ENCODE assay signal across 26 mouse cellular contexts in the genomic region with DNA sequence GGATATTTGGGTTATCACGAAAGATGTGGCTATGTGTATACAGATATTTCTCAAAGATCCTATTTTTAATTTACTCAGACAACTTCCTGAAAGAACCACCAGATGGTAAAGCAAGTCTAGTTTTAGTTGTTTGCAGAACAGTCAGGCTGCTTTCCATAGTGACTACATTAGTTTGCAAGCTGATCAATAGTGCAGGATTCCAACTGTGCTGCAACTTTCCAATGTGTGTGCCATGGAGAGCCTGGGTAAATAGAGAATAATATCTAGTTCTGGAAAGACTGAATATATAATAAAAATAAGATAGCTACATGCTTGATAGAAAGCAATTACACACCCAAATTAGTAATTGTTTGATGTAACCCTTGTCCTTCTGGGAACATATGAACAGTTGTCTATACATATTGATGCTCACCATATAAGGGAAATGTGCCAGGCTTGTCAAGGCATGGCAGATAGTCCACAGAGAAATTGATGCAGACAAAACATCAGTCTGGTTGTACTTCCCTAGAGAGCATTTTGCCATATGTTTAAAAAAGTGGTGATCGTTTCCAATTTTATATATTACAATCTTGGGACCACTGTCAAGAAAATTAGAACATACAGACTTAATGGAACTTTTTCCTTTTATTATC. TPM values are rescaled to one million over a fixed set of nuclear protein-coding genes. Genes with fewer than 3 reads are reported as not detected.
DNase-seq lines count a peak whose midpoint lies in the region; TF ChIP-seq lines count a peak whose summit lies in the region.
"Had no signal": no experiment of that assay in that cellular context is flagged by ENCODE, and none has a peak within 500 bp of the region (broad histone marks: within the 10 kb centered on the region; RNA-seq: fewer than 3 reads in every experiment).

No protein-coding gene starts in this region.

- intact Hi-C loops in gastrocnemius, adult 2 months (cut with DNase I), result no loop called here

- no peak overlapping the region for H3K27ac ChIP-seq in gastrocnemius, adult 2 months
- H3K27ac ChIP-seq: embryonic facial prominence, embryonic 10.5 days; embryonic facial prominence, embryonic 15.5 days; hindbrain, embryonic 12.5 days; hindbrain, postnatal 0 days; intestine, embryonic 15.5 days; midbrain, embryonic 12.5 days; neural tube, embryonic 13.5 days had no signal

- TF ChIP-seq CTCF in gastrocnemius, adult 2 months (IDR thresholded peaks at IDR 0.05), result no peak

- no peak overlapping the region for H3K4me3 ChIP-seq in gastrocnemius, adult 2 months
- H3K4me3 ChIP-seq: embryonic facial prominence, embryonic 10.5 days; embryonic facial prominence, embryonic 15.5 days; hindbrain, embryonic 12.5 days; intestine, embryonic 15.5 days; megakaryocyte, embryonic 14.5 days; midbrain, embryonic 12.5 days; myocyte; neural tube, embryonic 13.5 days had no signal

- DNase-seq in layer of hippocampus, adult 11-12 months (ENCODE audit: low spot score), result peak; percentile 8
- no peak for DNase-seq in layer of hippocampus, postnatal 10 days (ENCODE audit: low spot score in 2 of 2)
- DNase-seq in brain, adult 2 months (ENCODE audit: low read depth, low spot score), result peak; percentile 18
- DNase-seq in brain, embryonic 18.5 days (ENCODE audit: low read depth, low spot score), result peak; percentile 26
- peak; percentile 20 for DNase-seq in layer of hippocampus, adult 9-10 months (ENCODE audit: low spot score)
- no peak for DNase-seq in heart, postnatal 4 days
- DNase-seq in gastrocnemius, adult 2 months, result no peak
- DNase-seq: adrenal gland, postnatal 25 days; cerebellum, adult 8-10 months; cerebellum, postnatal 25 days; gastrocnemius, postnatal 36 days; heart, postnatal 14 days; kidney, adult 2 months; kidney, postnatal 36 days; lung, adult 18-20 months; lung, postnatal 4 days; thymus, postnatal 4 days had no signal

RNA-seq across cellular contexts. Expression of gene Lyplal1, which starts 50.7 kb away (rescaled TPM):
- 10 to 100 TPM; 14.7 to 16.3 TPM for total RNA-seq in layer of hippocampus, postnatal 10 days (2021)
- total RNA-seq in heart, postnatal 4 days (2021), result 1 to 10 TPM; 4.4 to 4.9 TPM
- total RNA-seq in gastrocnemius, adult 2 months (2021), result 1 to 10 TPM; 1.6 to 1.8 TPM

Comparison
In these comparisons a context has a peak if more than half of its experiments do, and no peak if none do; other contexts are left out.
1. DNase-seq: peak in layer of hippocampus, adult 11-12 months (single experiment), brain, adult 2 months (single experiment), brain, embryonic 18.5 days (single experiment) and layer of hippocampus, adult 9-10 months (single experiment); none in layer of hippocampus, postnatal 10 days (0 of 2), heart, postnatal 4 days (single experiment) and gastrocnemius, adult 2 months (single experiment).